Mouse (Mus musculus) spleen, adult 2 months (tissue): ENCODE results near the gene Kcnk4. TPM values are rescaled to one million over a fixed set of nuclear protein-coding genes. Genes with fewer than 3 reads are reported as not detected.
"Not testable (repeated sequence)": the region's sequence is repeated elsewhere in the genome, so short reads cannot be mapped to it uniquely, and the experiment has no call there.

Experiments used
- DNase-seq, 2 experiments: peaks; one replicate each; pipeline versions ENCODE4 v3.0.0 to v3.0.0-alpha.2; 2012 to 2021; ENCODE audit warnings: low spot score in 2 of 2, low read depth in 1 of 2
- H3K27ac ChIP-seq: fragments of 200-500 bp; 2 replicates; pipeline ENCODE4 v1.5.1; 2012; ENCODE audit warnings: low read length, inconsistent platforms; ENCODE audit not compliant: insufficient read depth
- H3K27me3 ChIP-seq: fragments of 200-500 bp; 2 replicates; pipeline ENCODE4 v1.6.1; 2012; ENCODE audit warnings: mild to moderate bottlenecking, moderate library complexity, low read length, inconsistent platforms; ENCODE audit not compliant: control insufficient read depth, insufficient read depth
- H3K36me3 ChIP-seq: fragments of 200-500 bp; 2 replicates; pipeline ENCODE4 v1.6.1; 2012; ENCODE audit warnings: mild to moderate bottlenecking, low read length, inconsistent platforms; ENCODE audit not compliant: control insufficient read depth, insufficient read depth
- H3K4me1 ChIP-seq: fragments of 200-500 bp; 2 replicates; pipeline ENCODE4 v1.6.1; 2011; ENCODE audit warnings: inconsistent platforms; ENCODE audit not compliant: control insufficient read depth, insufficient read depth, insufficient read length
- H3K4me3 ChIP-seq: fragments of 200-500 bp; 2 replicates; pipeline ENCODE4 v1.5.1; 2011; ENCODE audit warnings: mild to moderate bottlenecking, inconsistent platforms; ENCODE audit not compliant: insufficient read depth, insufficient read length; ENCODE audit errors: extremely low read depth
- CTCF ChIP-seq: fragments of 200-500 bp; IDR thresholded peaks from 2 replicates; pipeline ENCODE4 v1.5.1; 2011; ENCODE audit warnings: mild to moderate bottlenecking, inconsistent platforms; ENCODE audit not compliant: insufficient read depth, insufficient read length, insufficient replicate concordance; ENCODE audit errors: extremely low read depth
- POLR2A ChIP-seq: fragments of 200-500 bp; IDR thresholded peaks from 2 replicates; pipeline ENCODE4 v1.6.1; 2011; ENCODE audit warnings: low read depth, low read length, inconsistent platforms
- WGBS: fragments of 180-500 bp; shearing (Covaris S2); methylation state at CpG from one replicate; pipeline ENCODE4 v1.1.7; 2018; 5-methylcytosine and 5-hydroxymethylcytosine counted together
- polyA plus RNA-seq: library from polyadenylated mRNA; depleted of rRNA; stranded (reverse); fragments of >200 nt; gene quantifications from 2 replicates; pipeline ENCODE4 v1.2.3, GENCODE M21; 2012

Kcnk4 gene
- polyA plus RNA-seq, 1 experiment, result 0.11 TPM

DNA sequence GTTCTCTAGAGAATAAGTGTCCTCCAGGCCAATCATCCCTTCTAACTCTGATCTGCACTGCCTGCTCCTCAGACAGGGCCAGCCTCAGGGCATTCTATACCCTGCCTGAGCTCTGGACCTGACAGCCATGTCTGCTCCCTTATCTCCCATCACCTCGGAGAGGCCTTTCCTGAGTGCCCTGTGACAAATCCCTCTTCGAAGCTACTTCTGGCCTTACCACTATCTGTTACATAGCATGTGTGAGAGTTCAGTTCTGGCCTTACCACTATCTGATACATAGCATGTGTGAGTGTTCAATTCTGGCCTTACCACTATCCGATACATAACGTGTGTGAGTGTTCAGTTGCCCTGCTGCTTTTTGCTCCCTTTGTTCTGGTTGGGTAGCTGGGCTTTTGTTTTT, 19.0 kb downstream of the Kcnk4 start:
- peaks cover 20% of the 10 kb centered on the region for H3K36me3 ChIP-seq
- H3K27ac ChIP-seq, result no peak overlapping the region
- H3K27me3 ChIP-seq, result no peaks in the 10 kb centered on the region
- no peak for DNase-seq
- H3K4me1 ChIP-seq, result peaks cover 5% of the 10 kb centered on the region; the same call in 1 of the 2 replicates
- TF ChIP-seq CTCF (no peak), POLR2A (no peak)
- H3K4me3 ChIP-seq, result no peak overlapping the region
- 79% methylated on average over 4 of the region's 4 CpGs for WGBS

- WGBS, result 91% methylated on average over 9 of the region's 9 CpGs
- Histone ChIP-seq H3K27me3 (no peaks in the 10 kb centered on the region), H3K4me1 (peaks cover 5% of the 10 kb centered on the region; the same call in 1 of the 2 replicates), H3K4me3 (no peak overlapping the region), H3K27ac (no peak overlapping the region), H3K36me3 (peaks cover 20% of the 10 kb centered on the region)
- no peak for TF ChIP-seq POLR2A
- TF ChIP-seq CTCF, result no peak
- DNase-seq, result no peak
Measured at GRCm38 (mm10) chr19:6914540-6914939, 19.8 kb downstream of the Kcnk4 start.

- no peaks in the 10 kb centered on the region for H3K27me3 ChIP-seq
- 93% methylated on average over 11 of the region's 11 CpGs for WGBS
- DNase-seq, result no peak
- H3K36me3 ChIP-seq, result peaks cover 20% of the 10 kb centered on the region
- H3K4me3 ChIP-seq, result no peak overlapping the region
- no peak overlapping the region for H3K27ac ChIP-seq
- peaks cover 5% of the 10 kb centered on the region; the same call in 1 of the 2 replicates for H3K4me1 ChIP-seq
- TF ChIP-seq POLR2A (no peak), CTCF (no peak)
Measured at GRCm38 (mm10) chr19:6913991-6914390, 20.3 kb downstream of the Kcnk4 start.

DNA sequence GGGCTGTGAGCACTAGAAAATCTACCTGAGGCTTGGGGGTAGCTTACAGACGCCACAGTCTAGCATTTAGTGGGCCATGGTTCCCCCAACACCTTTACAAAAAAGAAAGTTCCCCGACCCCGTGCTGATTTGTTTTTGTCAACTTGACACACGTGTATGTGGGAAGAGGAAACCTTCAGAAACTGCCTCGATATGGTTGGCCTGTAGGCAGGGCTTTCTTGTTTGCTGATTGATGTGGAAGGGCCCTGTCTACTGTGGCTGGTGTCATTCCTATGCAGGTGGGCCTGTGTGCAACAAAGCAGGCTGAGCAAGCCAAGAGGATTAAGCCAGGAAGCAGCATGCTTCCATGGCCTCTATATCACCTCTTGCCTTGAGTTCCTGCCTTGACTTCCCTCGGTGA, 21.3 kb downstream of the Kcnk4 start:
- no peak for TF ChIP-seq CTCF
- TF ChIP-seq POLR2A, result no peak
- Histone ChIP-seq H3K4me3 (no peak overlapping the region), H3K4me1 (peaks cover 10% of the 10 kb centered on the region; the same call in 1 of the 2 replicates), H3K27me3 (no peaks in the 10 kb centered on the region), H3K27ac (no peak overlapping the region), H3K36me3 (peaks cover 17% of the 10 kb centered on the region)
- 69% methylated on average over 6 of the region's 6 CpGs for WGBS
- DNase-seq, result no peak

DNA sequence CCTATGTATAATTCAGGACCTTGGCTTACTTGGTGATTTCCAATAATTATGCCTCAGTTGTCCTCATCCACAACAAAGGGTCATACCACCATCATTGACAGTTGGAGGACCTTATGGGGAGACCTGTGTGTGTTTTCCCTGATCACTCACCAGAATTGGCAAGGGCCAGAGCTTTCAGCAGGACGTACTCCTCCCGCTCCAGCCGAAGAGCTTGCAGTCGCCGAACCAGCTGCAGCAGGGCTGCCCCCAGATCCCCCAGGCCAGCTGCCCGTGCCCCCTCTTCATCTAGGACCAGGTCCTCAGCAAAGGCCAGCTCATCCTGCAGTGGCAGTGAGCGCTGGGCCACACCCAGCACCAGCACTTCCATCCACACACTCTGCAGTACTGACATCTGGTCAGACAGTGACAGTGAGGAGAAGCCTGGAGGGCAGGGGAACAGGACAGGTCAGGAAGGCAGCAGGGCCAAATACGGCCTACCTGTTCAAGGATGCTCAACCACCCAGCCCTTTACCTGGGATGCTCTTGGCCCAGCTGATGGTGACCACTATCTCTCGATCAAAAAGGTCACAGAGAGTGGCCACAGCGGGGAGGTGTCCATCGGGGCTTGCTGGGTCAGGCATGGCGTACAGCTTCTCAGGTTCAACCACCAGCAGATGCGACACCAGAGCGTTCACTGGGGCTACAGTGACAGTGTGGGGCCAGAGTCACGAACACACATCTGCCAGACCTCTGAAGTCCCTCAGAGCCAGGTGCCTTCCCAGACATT, 21.9 kb downstream of the Kcnk4 start:
- WGBS, result 94% methylated on average over 15 of the region's 15 CpGs
- H3K4me3 ChIP-seq, result no peak overlapping the region

DNA sequence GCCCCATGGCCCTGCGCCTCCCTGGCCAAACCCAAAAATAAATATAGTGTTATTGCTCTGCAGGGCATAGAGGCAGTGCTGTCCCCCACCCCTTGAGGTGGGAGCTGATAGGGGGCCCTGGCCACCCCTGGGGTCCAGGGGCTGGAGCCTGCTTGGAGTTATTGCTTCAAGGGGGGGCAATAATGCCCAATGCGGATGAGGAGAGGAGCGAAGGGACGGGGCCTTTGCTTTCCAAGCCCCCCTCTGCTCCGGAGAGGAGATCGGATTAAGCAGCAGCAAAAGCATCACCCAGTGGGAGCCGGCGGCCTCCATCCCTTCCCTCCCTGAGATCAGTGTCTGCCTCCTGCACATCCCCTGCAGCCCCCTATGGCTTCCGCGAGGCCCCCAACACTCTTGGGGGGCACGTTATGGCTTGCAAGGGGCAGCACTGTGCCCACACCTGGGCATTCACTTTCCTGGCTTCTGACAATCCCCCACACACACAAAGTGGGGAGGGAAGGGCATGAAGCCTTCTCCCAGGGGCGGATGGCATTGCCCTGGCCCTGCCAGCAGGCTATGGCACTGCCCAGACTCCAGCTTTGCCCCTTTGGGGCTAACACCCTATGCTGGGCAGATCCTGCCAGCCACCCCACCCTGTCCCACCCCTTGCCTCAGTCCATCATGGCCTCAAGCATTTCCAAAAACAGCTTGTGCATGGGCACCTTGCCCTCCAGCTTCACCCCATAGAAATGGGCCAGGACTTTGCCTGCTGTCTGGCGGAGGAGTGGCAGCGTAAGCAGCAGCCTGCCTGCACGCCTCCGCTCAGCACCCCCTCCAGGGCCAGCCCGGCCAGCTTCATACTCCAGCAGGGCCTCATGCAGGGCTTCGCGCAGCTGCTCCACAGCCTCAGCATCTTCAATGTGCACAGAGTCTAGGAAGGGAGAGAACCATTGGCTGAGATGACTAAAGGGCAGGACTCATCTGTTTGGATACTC, 22.9 kb downstream of the Kcnk4 start:
- no peak overlapping the region for H3K27ac ChIP-seq
- WGBS, result 90% methylated on average over 17 of the region's 19 CpGs
- no peak overlapping the region for H3K4me3 ChIP-seq
- H3K27me3 ChIP-seq, result no peaks in the 10 kb centered on the region
- DNase-seq, result no peak
- TF ChIP-seq POLR2A (no peak), CTCF (no peak)
- peaks cover 22% of the 10 kb centered on the region for H3K36me3 ChIP-seq
- peaks cover 12% of the 10 kb centered on the region; the same call in 1 of the 2 replicates for H3K4me1 ChIP-seq

More for the DNA sequence above, 21.9 kb downstream of the Kcnk4 start:
- peaks cover 12% of the 10 kb centered on the region; the same call in 1 of the 2 replicates for H3K4me1 ChIP-seq
- H3K27ac ChIP-seq, result no peak overlapping the region
- no peak for TF ChIP-seq CTCF
- no peak for TF ChIP-seq POLR2A
- H3K36me3 ChIP-seq, result peaks cover 17% of the 10 kb centered on the region
- DNase-seq, result no peak
- H3K27me3 ChIP-seq, result no peaks in the 10 kb centered on the region

- peak overlapping the region; percentile 71 for H3K4me3 ChIP-seq
- DNase-seq, result peak; percentile 15 to 47
- H3K36me3 ChIP-seq, result peaks cover 28% of the 10 kb centered on the region
- H3K27ac ChIP-seq, result peak overlapping the region; percentile 95
- WGBS, result under 1% methylated on average over 30 of the region's 30 CpGs
- H3K4me1 ChIP-seq, result peaks cover 12% of the 10 kb centered on the region; the same call in 1 of the 2 replicates
- H3K27me3 ChIP-seq, result not testable (repeated sequence)
Measured at GRCm38 (mm10) chr19:6910306-6910705, 24.0 kb downstream of the Kcnk4 start.
